Mouse (Mus musculus) liver, embryonic 11.5 days (tissue): ENCODE measurements at regions not wholly inside any gene's neighbourhood (a gene's known extent, or its start where the extent isn't known, plus 50 kb on each side); places are given as distances from the start of the nearest gene placed in this dataset.

Source experiments
- ATAC-seq: fragments of 200-750 bp; cut with Nextera tagmentation; replicated peaks from 2 replicates; pipeline ENCODE4 v1.8.0; 2017; ENCODE audit warnings: moderate number of reproducible peaks, mild to moderate bottlenecking, moderate TSS enrichment, moderate library complexity; ENCODE audit not compliant: low FRiP score
- DNase-seq: peaks from one replicate; pipeline ENCODE4 v3.0.0-alpha.2; 2017; ENCODE audit warnings: low spot score
- H3K27ac ChIP-seq: fragments of 300-500 bp; sonication (generic); 2 replicates; pipeline ENCODE4 v1.5.1; 2014; ENCODE audit warnings: mild to moderate bottlenecking, low read depth, low read length, control low read depth
- H3K27me3 ChIP-seq: fragments of 300-500 bp; sonication (generic); replicated peaks from 2 replicates; pipeline ENCODE4 v1.6.1; 2014; ENCODE audit warnings: low read length, mixed read lengths; ENCODE audit not compliant: control insufficient read depth, insufficient read depth
- H3K36me3 ChIP-seq: fragments of 300-500 bp; sonication (generic); 2 replicates; pipeline ENCODE4 v1.6.1; 2014; ENCODE audit warnings: mild to moderate bottlenecking, low read length, moderate library complexity, mixed read lengths; ENCODE audit not compliant: control insufficient read depth, insufficient read depth
- H3K4me1 ChIP-seq: fragments of 300-500 bp; sonication (generic); replicated peaks from 2 replicates; pipeline ENCODE4 v1.6.1; 2014; ENCODE audit warnings: low read length, mixed read lengths; ENCODE audit not compliant: control insufficient read depth, insufficient read depth
- H3K4me2 ChIP-seq: fragments of 300-500 bp; sonication (generic); 2 replicates; pipeline ENCODE4 v1.6.1; 2014; ENCODE audit warnings: mild to moderate bottlenecking, control low read depth, moderate library complexity
- H3K4me3 ChIP-seq: fragments of 300-500 bp; sonication (generic); 2 replicates; pipeline ENCODE4 v1.5.1; 2014; ENCODE audit warnings: low read depth, low read length, control low read depth
- H3K9ac ChIP-seq: fragments of 300-500 bp; sonication (generic); 2 replicates; pipeline ENCODE4 v1.6.1; 2014; ENCODE audit warnings: low read depth, low read length, control low read depth
- H3K9me3 ChIP-seq: fragments of 300-500 bp; sonication (generic); 2 replicates; pipeline ENCODE4 v1.6.1; 2016; ENCODE audit warnings: low read length, inconsistent platforms, mixed read lengths; ENCODE audit not compliant: control insufficient read depth
- WGBS: fragments of 180-500 bp; shearing (Covaris S2); extraction: QIAGEN DNeasy Blood & Tissue Kit; methylation state at CpG from one replicate; pipeline ENCODE4 v1.1.7; 2014; 5-methylcytosine and 5-hydroxymethylcytosine counted together

DNA sequence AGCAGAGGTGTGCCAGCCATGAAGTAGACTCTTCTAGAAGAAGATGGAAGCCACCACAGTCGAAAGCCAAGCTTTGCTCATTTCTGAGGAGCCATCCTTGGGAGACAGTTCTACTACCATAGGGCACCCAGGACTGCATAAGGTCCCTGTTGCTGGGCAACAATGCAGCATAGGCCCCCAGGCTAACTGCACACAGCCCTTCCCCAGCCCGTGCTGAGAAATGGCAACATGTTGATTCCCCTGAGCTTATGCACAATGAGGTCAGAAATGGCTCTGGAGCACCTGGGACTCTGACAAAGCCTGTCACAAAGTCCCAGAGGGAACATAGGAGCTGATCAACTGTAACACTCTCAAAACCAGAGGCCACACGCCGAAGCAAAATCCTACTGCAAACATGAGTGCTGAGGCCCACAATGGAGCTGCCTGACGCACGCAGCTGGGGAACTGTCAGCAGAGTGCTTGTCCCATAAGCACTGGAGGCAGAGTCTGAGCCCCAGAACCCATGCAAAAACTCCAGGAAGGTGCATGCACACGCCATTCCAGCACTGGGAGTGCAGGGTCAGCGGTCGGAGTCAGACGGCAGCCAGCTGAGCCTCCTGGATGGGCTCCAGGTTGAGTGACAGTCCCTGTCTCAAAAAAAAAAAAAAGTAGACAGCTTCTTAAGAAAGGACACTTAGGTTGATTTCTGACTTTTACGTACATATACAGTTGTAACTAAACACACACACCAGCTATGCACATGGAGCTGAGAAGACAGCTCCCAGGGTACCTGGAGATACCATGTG, 120.6 kb upstream of the Ajap1 start:
- no peaks in the 10 kb centered on the region for H3K9me3 ChIP-seq
- no peaks in the 10 kb centered on the region for H3K27me3 ChIP-seq
- H3K9ac ChIP-seq = no peak overlapping the region
- H3K4me2 ChIP-seq = no peak overlapping the region
- ATAC-seq (no peak), DNase-seq (no peak)
- WGBS = 81% methylated on average over 11 of the region's 11 CpGs
- H3K36me3 ChIP-seq = no peaks in the 10 kb centered on the region
- H3K4me3 ChIP-seq = no peak overlapping the region
- no peak overlapping the region for H3K27ac ChIP-seq
- no peaks in the 10 kb centered on the region for H3K4me1 ChIP-seq

DNA sequence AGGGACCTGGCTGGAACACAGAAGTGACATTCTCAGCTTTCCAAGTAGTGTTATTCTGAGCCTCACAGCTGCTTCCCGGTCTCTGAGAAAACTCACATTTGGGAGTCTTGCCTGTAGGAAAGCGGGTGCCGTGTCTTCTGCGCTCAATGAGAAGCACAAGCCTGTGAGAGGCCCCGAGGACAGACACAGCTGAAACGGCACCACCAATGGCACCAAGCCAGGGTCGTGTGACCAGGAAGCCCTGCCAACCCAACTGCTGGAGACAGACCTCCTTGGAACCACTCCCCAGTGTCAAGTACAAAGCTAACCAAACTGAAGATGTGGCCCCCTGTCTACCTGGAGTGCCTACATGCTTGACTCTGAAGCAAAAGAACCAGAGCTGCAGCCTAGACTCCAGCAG, 121.3 kb upstream of the Ajap1 start:
- Histone ChIP-seq H3K36me3 (no peaks in the 10 kb centered on the region), H3K4me2 (no peak overlapping the region), H3K4me3 (no peak overlapping the region), H3K27me3 (no peaks in the 10 kb centered on the region), H3K9me3 (no peaks in the 10 kb centered on the region), H3K4me1 (no peaks in the 10 kb centered on the region), H3K27ac (no peak overlapping the region), H3K9ac (no peak overlapping the region)
- WGBS = 84% methylated on average over 7 of the region's 7 CpGs
- ATAC-seq (no peak), DNase-seq (no peak)

DNA sequence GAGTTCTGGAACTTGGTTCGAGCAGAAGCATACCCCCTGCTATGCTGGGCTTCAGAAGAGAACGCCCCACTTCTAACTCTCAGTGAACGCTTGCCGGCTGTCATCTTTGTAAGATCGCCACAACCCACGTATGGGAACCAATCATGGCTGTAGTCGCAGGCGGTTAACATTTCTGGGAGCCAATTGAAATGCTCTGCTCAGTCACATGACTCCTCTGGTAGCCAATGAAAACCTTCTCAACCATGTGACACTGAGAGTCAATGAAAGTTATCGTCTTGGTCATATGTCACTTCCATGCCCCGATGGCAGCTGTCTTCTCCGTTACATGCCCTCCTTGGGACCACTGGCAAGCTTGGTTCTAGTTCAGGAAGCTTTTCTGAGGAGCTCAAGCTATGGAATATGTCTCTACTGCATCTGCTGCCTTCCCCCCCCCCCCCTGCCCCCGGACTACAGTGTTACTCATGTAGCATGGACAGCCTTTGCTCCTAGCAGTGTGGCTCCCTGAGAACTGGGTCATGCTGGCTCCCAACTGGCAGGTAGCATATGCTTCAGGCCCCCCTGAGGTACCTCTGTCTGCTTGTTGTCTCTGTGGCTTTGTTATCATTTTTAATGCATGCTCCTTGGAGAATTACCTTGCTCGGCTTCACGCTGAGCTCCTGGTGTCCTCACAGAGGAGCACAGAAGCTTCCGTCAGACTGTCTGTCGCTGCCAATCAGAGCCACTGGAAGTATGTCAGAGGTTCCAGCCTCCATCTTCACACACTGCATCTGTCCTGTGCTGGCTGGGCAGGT, 122.3 kb upstream of the Ajap1 start:
- H3K36me3 ChIP-seq = no peaks in the 10 kb centered on the region
- no peak for DNase-seq
- no peak overlapping the region for H3K9ac ChIP-seq
- H3K27ac ChIP-seq = no peak overlapping the region
- no peak overlapping the region for H3K4me2 ChIP-seq
- ATAC-seq = no peak
- no peaks in the 10 kb centered on the region for H3K9me3 ChIP-seq
- 85% methylated on average over 16 of the region's 16 CpGs for WGBS
- no peak overlapping the region for H3K4me3 ChIP-seq
- no peaks in the 10 kb centered on the region for H3K27me3 ChIP-seq
- no peaks in the 10 kb centered on the region for H3K4me1 ChIP-seq

DNA sequence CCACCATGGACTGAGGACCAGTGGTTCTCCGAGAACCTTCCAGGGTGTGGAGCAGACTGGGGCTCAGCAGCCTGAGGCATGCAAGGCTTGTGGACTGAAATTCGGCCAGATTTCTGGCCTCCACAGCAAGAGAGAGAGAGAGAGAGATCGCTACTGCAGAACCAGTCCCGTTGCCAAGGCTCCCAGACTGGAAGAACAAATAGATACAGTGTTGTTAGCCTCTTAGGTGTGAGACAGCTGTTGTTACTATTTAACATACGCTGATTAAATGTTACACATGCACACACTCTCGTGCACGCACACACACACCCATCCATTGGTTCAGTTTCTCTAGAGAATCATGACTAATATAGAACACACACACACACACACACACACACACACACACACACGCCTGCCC, 133.4 kb upstream of the Ajap1 start:
- no peaks in the 10 kb centered on the region for H3K4me1 ChIP-seq
- no peaks in the 10 kb centered on the region for H3K27me3 ChIP-seq
- H3K4me3 ChIP-seq = no peak overlapping the region
- H3K36me3 ChIP-seq = no peaks in the 10 kb centered on the region
- WGBS = 72% methylated on average over 8 of the region's 8 CpGs
- H3K4me2 ChIP-seq = no peak overlapping the region
- no peak overlapping the region for H3K27ac ChIP-seq
- ATAC-seq (no peak), DNase-seq (no peak)
- H3K9ac ChIP-seq = no peak overlapping the region
- 0 out of 2 replicates have a peak, but pooled peaks cover 4% of the 10 kb centered on the region for H3K9me3 ChIP-seq

DNA sequence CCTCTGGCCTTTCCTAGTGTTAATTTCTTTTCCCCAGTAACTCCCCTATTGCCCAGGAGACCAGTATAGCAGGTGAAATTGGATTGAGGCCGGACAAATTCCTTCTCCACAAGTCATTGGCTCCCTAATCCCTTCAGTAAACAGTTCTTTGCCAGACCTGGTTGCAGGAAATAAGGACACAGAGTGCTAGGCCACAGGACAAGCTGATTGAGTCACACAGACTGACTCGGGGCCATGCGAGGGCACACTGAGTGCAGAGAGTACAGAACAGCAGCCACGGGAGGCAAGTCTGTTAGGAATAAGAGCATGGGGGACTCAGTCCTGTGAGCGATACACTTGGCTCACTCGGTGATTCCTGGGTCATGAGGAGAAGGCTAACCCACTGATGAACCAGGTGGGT, 134.3 kb upstream of the Ajap1 start:
- no peaks in the 10 kb centered on the region for H3K27me3 ChIP-seq
- DNase-seq (no peak), ATAC-seq (no peak)
- no peaks in the 10 kb centered on the region for H3K4me1 ChIP-seq
- H3K27ac ChIP-seq = no peak overlapping the region
- 81% methylated on average over 6 of the region's 6 CpGs for WGBS
- H3K4me3 ChIP-seq = no peak overlapping the region
- H3K4me2 ChIP-seq = no peak overlapping the region
- no peaks in the 10 kb centered on the region for H3K36me3 ChIP-seq
- H3K9me3 ChIP-seq = no peaks in the 10 kb centered on the region
- H3K9ac ChIP-seq = no peak overlapping the region

DNA sequence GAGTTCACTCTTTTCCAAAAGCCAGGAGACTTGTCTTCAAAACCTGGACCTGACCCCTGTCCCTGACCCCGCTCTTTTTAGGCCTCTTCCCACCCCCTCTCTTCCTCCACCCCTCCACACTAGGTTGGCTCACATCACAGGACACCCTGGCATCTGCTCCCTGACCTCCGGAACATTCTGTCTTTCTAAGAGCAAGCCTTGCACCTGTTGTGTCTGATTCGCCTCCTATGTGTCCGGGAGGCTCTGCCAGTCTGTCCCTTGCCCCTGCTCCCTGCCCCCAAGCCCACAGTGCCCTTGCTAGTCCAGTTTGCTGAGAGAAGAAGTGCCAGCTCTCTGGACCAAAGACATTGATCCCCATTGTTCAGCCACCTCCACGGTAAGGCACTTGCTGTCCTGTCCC, 138.3 kb upstream of the Ajap1 start:
- Histone ChIP-seq H3K27ac (no peak overlapping the region), H3K4me2 (no peak overlapping the region), H3K9me3 (no peaks in the 10 kb centered on the region), H3K4me1 (no peaks in the 10 kb centered on the region), H3K36me3 (no peaks in the 10 kb centered on the region), H3K27me3 (no peaks in the 10 kb centered on the region), H3K9ac (no peak overlapping the region), H3K4me3 (no peak overlapping the region)
- DNase-seq = no peak
- WGBS = 81% methylated on average over 5 of the region's 5 CpGs
- ATAC-seq = no peak

DNA sequence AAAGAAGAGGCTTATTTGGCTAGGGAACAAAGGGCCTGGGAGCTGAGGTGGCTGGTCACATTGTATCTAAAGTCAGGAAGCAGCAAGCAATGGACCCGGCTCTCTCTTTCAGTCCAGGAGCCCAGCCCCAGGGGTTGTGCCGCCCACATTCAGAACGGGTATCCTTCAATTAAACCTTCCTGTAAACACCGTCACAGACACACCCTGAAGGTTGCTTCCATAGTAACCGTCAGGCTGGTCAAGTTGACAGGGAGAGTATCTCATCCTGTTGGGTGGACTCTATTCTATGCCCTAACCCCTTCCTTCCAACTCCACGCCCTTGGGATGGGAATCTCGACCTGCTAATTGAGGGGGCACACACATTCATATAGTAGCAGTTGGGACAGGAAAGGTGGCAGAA, 148.6 kb upstream of the Ajap1 start:
- ATAC-seq (no peak), DNase-seq (no peak)
- Histone ChIP-seq H3K9me3 (no peaks in the 10 kb centered on the region), H3K9ac (no peak overlapping the region), H3K4me3 (no peak overlapping the region), H3K27ac (no peak overlapping the region), H3K4me1 (no peaks in the 10 kb centered on the region), H3K27me3 (no peaks in the 10 kb centered on the region), H3K36me3 (no peaks in the 10 kb centered on the region), H3K4me2 (no peak overlapping the region)
- WGBS = 78% methylated on average over 7 of the region's 7 CpGs

DNA sequence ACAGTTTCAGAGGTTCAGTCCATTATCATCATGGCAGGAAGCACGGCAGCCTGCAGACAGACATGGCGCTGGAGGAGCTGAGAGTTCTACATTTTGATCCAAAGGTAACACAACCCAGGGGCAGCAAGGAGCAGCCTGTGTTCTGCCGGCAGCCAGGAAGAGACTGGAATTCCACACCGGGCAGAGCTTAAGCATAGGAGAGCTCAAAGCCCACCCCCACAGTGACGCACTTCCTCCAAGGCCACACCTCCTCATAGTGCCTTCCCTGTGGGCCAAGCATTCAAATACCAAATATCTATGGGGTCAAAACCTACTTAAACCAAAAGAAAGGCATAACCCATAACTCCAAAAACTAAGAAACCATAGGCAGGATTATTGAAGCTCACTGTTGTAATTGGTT, 149.4 kb upstream of the Ajap1 start:
- H3K4me3 ChIP-seq = no peak overlapping the region
- H3K4me2 ChIP-seq = no peak overlapping the region
- H3K9me3 ChIP-seq = no peaks in the 10 kb centered on the region
- WGBS = 93% methylated on average over 5 of the region's 5 CpGs
- DNase-seq (no peak), ATAC-seq (no peak)
- H3K27ac ChIP-seq = no peak overlapping the region
- H3K27me3 ChIP-seq = no peaks in the 10 kb centered on the region
- H3K9ac ChIP-seq = no peak overlapping the region
- H3K4me1 ChIP-seq = no peaks in the 10 kb centered on the region
- no peaks in the 10 kb centered on the region for H3K36me3 ChIP-seq

DNA sequence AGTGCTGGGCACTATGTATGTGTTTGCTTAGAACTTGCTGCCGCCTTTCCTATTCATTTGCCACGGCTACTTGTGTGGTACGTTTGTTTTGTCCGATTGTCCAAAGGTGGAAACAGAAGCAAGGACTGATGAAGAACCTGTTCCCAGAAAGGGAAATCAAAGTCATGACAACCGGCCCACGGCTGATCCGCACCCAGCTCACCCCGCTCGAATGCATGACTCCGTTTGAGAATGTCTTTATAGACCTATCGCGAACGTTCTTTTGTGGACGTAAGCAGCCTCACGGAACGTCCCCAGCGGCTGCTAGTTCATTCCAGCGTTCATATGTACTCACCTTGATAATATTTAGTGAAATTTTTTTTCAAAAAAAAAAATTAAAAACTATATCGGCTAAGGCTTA, 149.9 kb upstream of the Ajap1 start:
- Histone ChIP-seq H3K9me3 (no peaks in the 10 kb centered on the region), H3K9ac (no peak overlapping the region), H3K4me3 (no peak overlapping the region), H3K4me1 (no peaks in the 10 kb centered on the region), H3K36me3 (no peaks in the 10 kb centered on the region), H3K4me2 (no peak overlapping the region), H3K27ac (no peak overlapping the region), H3K27me3 (no peaks in the 10 kb centered on the region)
- WGBS = 88% methylated on average over 19 of the region's 19 CpGs
- ATAC-seq = no peak
- no peak for DNase-seq
